Comparison of ENCODE assay signal across 8 mouse cellular contexts in genomic region chr6:4601297-4601931, GRCm38 (mm10). TPM values are rescaled to one million over a fixed set of nuclear protein-coding genes. Genes with fewer than 3 reads are reported as not detected.
A peak's percentile ranks its signal among the peaks of the same experiment; 100 is the strongest.
DNase-seq lines count a peak whose midpoint lies in the region; ATAC-seq lines count a peak whose summit lies in the region.

No protein-coding gene starts in this region.

- WGBS in neural tube, embryonic 11.5 days, result 8% methylated on average over 32 of the region's 58 CpGs
- 4% methylated on average over 57 of the region's 58 CpGs for WGBS in forebrain, embryonic 15.5 days
- 4% methylated on average over 44 of the region's 58 CpGs for WGBS in hindbrain, embryonic 13.5 days
- 4% methylated on average over 54 of the region's 58 CpGs for WGBS in limb, embryonic 11.5 days
- WGBS in midbrain, embryonic 13.5 days, result 3% methylated on average over 42 of the region's 58 CpGs

- H3K27ac ChIP-seq in neural tube, embryonic 11.5 days (ENCODE audit: low read depth, low read length), result peak overlapping the region; percentile 98
- H3K27ac ChIP-seq in forebrain, embryonic 15.5 days (replicated peaks), result peak overlapping the region; percentile 92
- peak overlapping the region; percentile 98 for H3K27ac ChIP-seq in hindbrain, embryonic 13.5 days
- peak overlapping the region; percentile 99 for H3K27ac ChIP-seq in limb, embryonic 11.5 days (replicated peaks; ENCODE audit: low read depth, low read length)
- peak overlapping the region; percentile 95 for H3K27ac ChIP-seq in midbrain, embryonic 13.5 days

- peak; percentile 70 for ATAC-seq in neural tube, embryonic 11.5 days (ENCODE audit: insufficient read depth, low FRiP score, low TSS enrichment)
- peak; percentile 72 for ATAC-seq in forebrain, embryonic 15.5 days (replicated peaks)
- ATAC-seq in hindbrain, embryonic 13.5 days (ENCODE audit: low FRiP score), result peak; percentile 36; the same call in 1 of the 2 replicates
- peak; percentile 39 for ATAC-seq in limb, embryonic 11.5 days (ENCODE audit: insufficient number of reproducible peaks, low FRiP score, low TSS enrichment, low read depth)
- ATAC-seq in midbrain, embryonic 13.5 days, result peak; percentile 67

- H3K4me2 ChIP-seq in neural tube, embryonic 11.5 days (ENCODE audit: low read depth), result peak overlapping the region; percentile 69
- peak overlapping the region; percentile 93 for H3K4me2 ChIP-seq in forebrain, embryonic 15.5 days (replicated peaks)
- H3K4me2 ChIP-seq in hindbrain, embryonic 13.5 days, result peak overlapping the region; percentile 91
- peak overlapping the region; percentile 88 for H3K4me2 ChIP-seq in limb, embryonic 11.5 days (ENCODE audit: low read depth, severe bottlenecking)
- H3K4me2 ChIP-seq in midbrain, embryonic 13.5 days (replicated peaks), result peak overlapping the region; percentile 92

- DNase-seq in neural tube, embryonic 11.5 days (ENCODE audit: low spot score), result peak; percentile 61
- no peak for DNase-seq in neural tube, embryonic 10.5 days (ENCODE audit: extremely low spot score, low spot score)
- DNase-seq in cerebellum, adult 11-12 months, result peak; percentile 48
- DNase-seq in limb, embryonic 11.5 days (ENCODE audit: low spot score), result peak; percentile 71
- peak; percentile 58 for DNase-seq in testis, postnatal 10 days (ENCODE audit: low spot score)

- H3K4me1 ChIP-seq in neural tube, embryonic 11.5 days (ENCODE audit: control insufficient read depth, insufficient read depth, low read length), result peaks cover 10% of the 10 kb centered on the region
- peaks cover 24% of the 10 kb centered on the region for H3K4me1 ChIP-seq in forebrain, embryonic 15.5 days
- peaks cover 36% of the 10 kb centered on the region for H3K4me1 ChIP-seq in hindbrain, embryonic 13.5 days (replicated peaks)
- peaks cover 24% of the 10 kb centered on the region for H3K4me1 ChIP-seq in limb, embryonic 11.5 days (ENCODE audit: control insufficient read depth, insufficient read depth, low read length)
- H3K4me1 ChIP-seq in midbrain, embryonic 13.5 days (replicated peaks), result peaks cover 33% of the 10 kb centered on the region

- no peaks in the 10 kb centered on the region for H3K9me3 ChIP-seq in neural tube, embryonic 11.5 days (ENCODE audit: control insufficient read depth, low read length)
- H3K9me3 ChIP-seq in forebrain, embryonic 15.5 days, result no peaks in the 10 kb centered on the region
- no peaks in the 10 kb centered on the region for H3K9me3 ChIP-seq in hindbrain, embryonic 13.5 days
- no peaks in the 10 kb centered on the region for H3K9me3 ChIP-seq in limb, embryonic 11.5 days (ENCODE audit: control insufficient read depth, low read length)
- H3K9me3 ChIP-seq in midbrain, embryonic 13.5 days, result no peaks in the 10 kb centered on the region

- H3K36me3 ChIP-seq in neural tube, embryonic 11.5 days (ENCODE audit: control insufficient read depth, insufficient read depth, low read length), result no peaks in the 10 kb centered on the region
- H3K36me3 ChIP-seq in forebrain, embryonic 15.5 days, result no peaks in the 10 kb centered on the region
- H3K36me3 ChIP-seq in hindbrain, embryonic 13.5 days, result no peaks in the 10 kb centered on the region
- H3K36me3 ChIP-seq in limb, embryonic 11.5 days (ENCODE audit: control insufficient read depth, insufficient read depth, low read length), result no peaks in the 10 kb centered on the region; the same call in 1 of the 2 replicates
- no peaks in the 10 kb centered on the region for H3K36me3 ChIP-seq in midbrain, embryonic 13.5 days

- H3K27me3 ChIP-seq in neural tube, embryonic 11.5 days (ENCODE audit: control insufficient read depth, insufficient read depth, low read length), result no peaks in the 10 kb centered on the region
- H3K27me3 ChIP-seq in forebrain, embryonic 15.5 days, result no peaks in the 10 kb centered on the region
- no peaks in the 10 kb centered on the region for H3K27me3 ChIP-seq in hindbrain, embryonic 13.5 days
- no peaks in the 10 kb centered on the region for H3K27me3 ChIP-seq in limb, embryonic 11.5 days (ENCODE audit: control insufficient read depth, insufficient read depth, low read length)
- no peaks in the 10 kb centered on the region for H3K27me3 ChIP-seq in midbrain, embryonic 13.5 days

- peak overlapping the region; percentile 80 for H3K4me3 ChIP-seq in neural tube, embryonic 11.5 days (ENCODE audit: low read depth, low read length)
- H3K4me3 ChIP-seq in forebrain, embryonic 15.5 days, result peak overlapping the region; percentile 69
- peak overlapping the region; percentile 73 for H3K4me3 ChIP-seq in hindbrain, embryonic 13.5 days
- peak overlapping the region; percentile 59 for H3K4me3 ChIP-seq in limb, embryonic 11.5 days (ENCODE audit: low read depth, low read length)
- H3K4me3 ChIP-seq in midbrain, embryonic 13.5 days (replicated peaks), result peak overlapping the region; percentile 73

- H3K9ac ChIP-seq in neural tube, embryonic 11.5 days (ENCODE audit: low read length), result peak overlapping the region; percentile 99
- peak overlapping the region; percentile 85 for H3K9ac ChIP-seq in forebrain, embryonic 15.5 days (replicated peaks)
- H3K9ac ChIP-seq in hindbrain, embryonic 13.5 days, result peak overlapping the region; percentile 97
- H3K9ac ChIP-seq in limb, embryonic 11.5 days (ENCODE audit: low read length), result peak overlapping the region; percentile 97
- peak overlapping the region; percentile 95 for H3K9ac ChIP-seq in midbrain, embryonic 13.5 days (replicated peaks)

RNA-seq across cellular contexts. Expression of gene Casd1, which starts 0.8 kb away (rescaled TPM):
- polyA plus RNA-seq in neural tube, embryonic 11.5 days (2014; fragmentation: Nextera tagmentation; extraction: Ambion mirVana), result 50.2 and 52.9 TPM in 2 replicates
- polyA plus RNA-seq in forebrain, embryonic 15.5 days (2015; fragmentation: Nextera tagmentation; extraction: Ambion mirVana), result 34.1 and 40.3 TPM in 2 replicates
- polyA plus RNA-seq in hindbrain, embryonic 13.5 days (2015; fragmentation: Nextera tagmentation; extraction: Ambion mirVana), result 38.1 and 39.4 TPM in 2 replicates
- 79.2 and 92.1 TPM in 2 replicates for polyA plus RNA-seq in limb, embryonic 11.5 days (2014; fragmentation: Nextera tagmentation; extraction: Ambion mirVana)
- 39.0 and 39.9 TPM in 2 replicates for polyA plus RNA-seq in midbrain, embryonic 13.5 days (2015; fragmentation: Nextera tagmentation; extraction: Ambion mirVana)
